Mouse (Mus musculus) ZHBTc4 (cell line): ENCODE data around the gene Tmem216.
A peak's percentile ranks its signal among the peaks of the same experiment; 100 is the strongest.
"Not testable (repeated sequence)": the region's sequence is repeated elsewhere in the genome, so short reads cannot be mapped to it uniquely, and the experiment has no call there.

ENCODE experiments used
- DNase-seq: peaks from one replicate; pipeline ENCODE4 v3.0.0-alpha.2; 2011; ENCODE audit warnings: low read depth, low spot score

The Tmem216 gene

GRCm38 (mm10) chr19:10565217-10565616, 9.2 kb upstream of the Tmem216 start:
- DNase-seq, result no peak

GRCm38 (mm10) chr19:10564278-10564677, 8.2 kb upstream of the Tmem216 start:
- no peak for DNase-seq

GRCm38 (mm10) chr19:10562351-10562750, 6.3 kb upstream of the Tmem216 start:
- DNase-seq, result no peak

- no peak for DNase-seq
Observed at GRCm38 (mm10) chr19:10561558-10562314, 5.7 kb upstream of the Tmem216 start.

GRCm38 (mm10) chr19:10560108-10560507, 4.1 kb upstream of the Tmem216 start:
- peak; percentile 39 for DNase-seq

- DNase-seq, result not testable (repeated sequence)
Observed at GRCm38 (mm10) chr19:10557837-10558375, 1.9 kb upstream of the Tmem216 start.

GRCm38 (mm10) chr19:10557430-10557829, 1.4 kb upstream of the Tmem216 start:
- DNase-seq, result no peak

GRCm38 (mm10) chr19:10557001-10557400, 963 bp upstream of the Tmem216 start:
- DNase-seq, result no peak

- DNase-seq, result no peak
Observed at GRCm38 (mm10) chr19:10539454-10539853, 16.6 kb downstream of the Tmem216 start.

- DNase-seq, result peak; percentile 61
Observed at GRCm38 (mm10) chr19:10530082-10530481, 26.0 kb downstream of the Tmem216 start.

GRCm38 (mm10) chr19:10525910-10526309, 30.1 kb downstream of the Tmem216 start, which contains the start of gene Sdhaf2:
TSS of gene Sdhaf2 (minus strand) at chr19:10526142.
- DNase-seq, result peak; percentile 72

GRCm38 (mm10) chr19:10525106-10525901, 30.7 kb downstream of the Tmem216 start, which contains the start of gene Cpsf7:
TSS of gene Cpsf7 (plus strand) at chr19:10525266.
- DNase-seq, result peak; percentile 96

GRCm38 (mm10) chr19:10524784-10525105, 31.3 kb downstream of the Tmem216 start:
- no peak for DNase-seq

GRCm38 (mm10) chr19:10523483-10524080, 32.5 kb downstream of the Tmem216 start:
- DNase-seq, result no peak

- DNase-seq, result no peak
Observed at GRCm38 (mm10) chr19:10521926-10522325, 34.1 kb downstream of the Tmem216 start.

- peak; percentile 69 for DNase-seq
Observed at GRCm38 (mm10) chr19:10520355-10520754, 35.7 kb downstream of the Tmem216 start.

GRCm38 (mm10) chr19:10510759-10511330, 45.2 kb downstream of the Tmem216 start:
- no peak for DNase-seq

GRCm38 (mm10) chr19:10502571-10502970, 53.5 kb downstream of the Tmem216 start:
- peak; percentile 75 for DNase-seq

- no peak for DNase-seq
Observed at GRCm38 (mm10) chr19:10500581-10500980, 55.5 kb downstream of the Tmem216 start.

- DNase-seq, result no peak
Observed at GRCm38 (mm10) chr19:10497512-10498160, 58.4 kb downstream of the Tmem216 start.

- no peak for DNase-seq
Observed at GRCm38 (mm10) chr19:10496976-10497375, 59.1 kb downstream of the Tmem216 start.
